Mouse (Mus musculus) CH12.LX (cell line): ENCODE measurements at regions not wholly inside any gene's neighbourhood (a gene's known extent, or its start where the extent isn't known, plus 50 kb on each side); places are given as distances from the start of the nearest gene placed in this dataset.

Experiments used
- CHD2 ChIP-seq: IDR thresholded peaks from 2 replicates; pipeline ENCODE4 v1.6.1; 2011; ENCODE audit warnings: low read length, improper control_type of control experiment
- CTCF ChIP-seq, 2 experiments: IDR thresholded peaks in 1 of 2; conservative IDR thresholded peaks in 1 of 2; 2 replicates each; pipeline ENCODE4 v1.5.1; 2011 to 2012; ENCODE audit warnings: low read depth in 2 of 2, low read length in 2 of 2, improper control_type of control experiment in 1 of 2, inconsistent platforms in 1 of 2, mild to moderate bottlenecking in 1 of 2, moderate library complexity in 1 of 2
- EP300 ChIP-seq: IDR thresholded peaks from 2 replicates; pipeline ENCODE4 v1.6.1; 2011; ENCODE audit warnings: low read length, improper control_type of control experiment
- NRF1 ChIP-seq: IDR thresholded peaks from 2 replicates; pipeline ENCODE4 v1.6.1; 2014; ENCODE audit warnings: low read depth, mild to moderate bottlenecking, inconsistent platforms, low read length, improper control_type of control experiment, moderate library complexity
- PAX5 ChIP-seq: IDR thresholded peaks from 2 replicates; pipeline ENCODE4 v1.6.1; 2012; ENCODE audit warnings: low read length, inconsistent platforms, mixed read lengths
- POLR2A ChIP-seq: IDR thresholded peaks from 2 replicates; pipeline ENCODE4 v1.6.1; 2011; ENCODE audit warnings: low read depth, mild to moderate bottlenecking, improper control_type of control experiment, low read length
- SMC3 ChIP-seq: IDR thresholded peaks from 2 replicates; pipeline ENCODE4 v1.6.1; 2011; ENCODE audit warnings: low read depth, low read length, improper control_type of control experiment
- UBTF ChIP-seq: IDR thresholded peaks from 2 replicates; pipeline ENCODE4 v1.6.1; 2012; ENCODE audit warnings: low read depth, mild to moderate bottlenecking, inconsistent platforms, low read length, improper control_type of control experiment, moderate library complexity
- USF1 ChIP-seq: IDR thresholded peaks from 2 replicates; pipeline ENCODE4 v1.6.1; 2014; ENCODE audit warnings: low read depth, mild to moderate bottlenecking, inconsistent platforms, low read length, improper control_type of control experiment

- no peak for TF ChIP-seq EP300
- no peak for TF ChIP-seq POLR2A
- TF ChIP-seq SMC3 = no peak
- no peak for TF ChIP-seq PAX5
- no peak for TF ChIP-seq CTCF (conservative IDR thresholded peaks at IDR 0.05 in 1 of 2, IDR thresholded peaks at IDR 0.05 in 1 of 2; ENCODE audit: low read depth in 2 of 2, low read length in 2 of 2)
- TF ChIP-seq CHD2 = no peak
- TF ChIP-seq USF1 = no peak
- no peak for TF ChIP-seq NRF1
- no peak for TF ChIP-seq UBTF
Observed at GRCm38 (mm10) chr4:71187801-71188200, 570.0 kb downstream of the Gm11232 start.
